Mouse (Mus musculus) CH12.LX (cell line): ENCODE measurements at regions not wholly inside any gene's neighbourhood (a gene's known extent, or its start where the extent isn't known, plus 50 kb on each side); places are given as distances from the start of the nearest gene placed in this dataset.

Experiments
- DNase-seq: peaks from one replicate; pipeline ENCODE4 v3.0.0-alpha.2; 2013; ENCODE audit errors: extremely low read depth
- H3K27ac ChIP-seq: 2 replicates; pipeline ENCODE4 v1.5.1; 2012; ENCODE audit warnings: low read depth, mild to moderate bottlenecking, control low read depth, moderate library complexity; ENCODE audit not compliant: insufficient read depth
- H3K27me3 ChIP-seq: replicated peaks from 2 replicates; pipeline ENCODE3; 2012; ENCODE audit warnings: inconsistent platforms
- H3K36me3 ChIP-seq, 2 experiments: replicated peaks in 1 of 2; 2 replicates each; pipeline versions ENCODE3 to v1.6.1; 2012; ENCODE audit warnings: inconsistent platforms in 1 of 2, low read length in 1 of 2, mild to moderate bottlenecking in 1 of 2, mixed read lengths in 1 of 2, moderate library complexity in 1 of 2; ENCODE audit not compliant: control insufficient read depth in 1 of 2, insufficient read depth in 1 of 2
- H3K4me1 ChIP-seq, 2 experiments: 2 replicates each; pipeline ENCODE4 v1.6.1; 2012; ENCODE audit warnings: inconsistent platforms in 1 of 2, moderate library complexity in 1 of 2; ENCODE audit not compliant: insufficient read depth in 2 of 2, control insufficient read depth in 1 of 2
- H3K4me2 ChIP-seq: 2 replicates; pipeline ENCODE4 v1.6.1; 2012; ENCODE audit warnings: low read depth, mild to moderate bottlenecking, control low read depth; ENCODE audit not compliant: poor library complexity, insufficient read depth, severe bottlenecking
- H3K4me3 ChIP-seq, 3 experiments: fragments of 150-350 bp in 1 of 3; sonication (generic) in 1 of 3; replicated peaks in 1 of 3; 2 replicates each; pipeline versions ENCODE3 to v1.5.1; 2011 to 2012; ENCODE audit warnings: low read depth in 2 of 3, low read length in 2 of 3, mild to moderate bottlenecking in 2 of 3, moderate library complexity in 2 of 3, control low read depth in 1 of 3, improper control_type of control experiment in 1 of 3, inconsistent platforms in 1 of 3, mixed read lengths in 1 of 3; ENCODE audit not compliant: poor library complexity in 1 of 3
- H3K79me2 ChIP-seq: replicated peaks from 2 replicates; pipeline ENCODE4 v1.6.1; 2012; ENCODE audit warnings: mild to moderate bottlenecking, moderate library complexity; ENCODE audit not compliant: control insufficient read depth, poor library complexity, insufficient read depth, severe bottlenecking; ENCODE audit errors: extremely low read depth
- H3K9ac ChIP-seq: 2 replicates; pipeline ENCODE4 v1.6.1; 2012; ENCODE audit warnings: low read depth, mild to moderate bottlenecking, control low read depth, moderate library complexity; ENCODE audit not compliant: insufficient read depth
- H3K9me3 ChIP-seq: replicated peaks from 2 replicates; pipeline ENCODE3; 2012; ENCODE audit warnings: low read length, inconsistent platforms, mixed read lengths
- BHLHE40 ChIP-seq: IDR thresholded peaks from 2 replicates; pipeline ENCODE4 v1.6.1; 2011; ENCODE audit warnings: mild to moderate bottlenecking, low read depth, low read length, improper control_type of control experiment
- CHD2 ChIP-seq: IDR thresholded peaks from 2 replicates; pipeline ENCODE4 v1.6.1; 2011; ENCODE audit warnings: low read length, improper control_type of control experiment
- CTCF ChIP-seq, 2 experiments: IDR thresholded peaks in 1 of 2; conservative IDR thresholded peaks in 1 of 2; 2 replicates each; pipeline ENCODE4 v1.5.1; 2011 to 2012; ENCODE audit warnings: low read depth in 2 of 2, low read length in 2 of 2, improper control_type of control experiment in 1 of 2, inconsistent platforms in 1 of 2, mild to moderate bottlenecking in 1 of 2, moderate library complexity in 1 of 2
- ETS1 ChIP-seq: conservative IDR thresholded peaks from 2 replicates; pipeline ENCODE4 v1.6.1; 2012; ENCODE audit warnings: low read depth, mild to moderate bottlenecking, inconsistent platforms, low read length, improper control_type of control experiment, moderate library complexity
- GABPA ChIP-seq: IDR thresholded peaks from 2 replicates; pipeline ENCODE4 v1.6.1; 2012; ENCODE audit warnings: low read depth, low read length, improper control_type of control experiment, inconsistent platforms; ENCODE audit not compliant: insufficient replicate concordance
- IRF4 ChIP-seq: IDR thresholded peaks from 2 replicates; pipeline ENCODE4 v1.6.1; 2014; ENCODE audit warnings: low read depth, mild to moderate bottlenecking, inconsistent platforms, low read length, improper control_type of control experiment
- JUN ChIP-seq: IDR thresholded peaks from 2 replicates; pipeline ENCODE4 v1.6.1; 2011; ENCODE audit warnings: low read depth, mild to moderate bottlenecking, low read length, improper control_type of control experiment, moderate library complexity; ENCODE audit not compliant: insufficient read depth
- JUND ChIP-seq: conservative IDR thresholded peaks from 2 replicates; pipeline ENCODE4 v1.6.1; 2011; ENCODE audit warnings: low read depth, low read length, improper control_type of control experiment
- MAFK ChIP-seq: IDR thresholded peaks from 2 replicates; pipeline ENCODE4 v1.6.1; 2011; ENCODE audit warnings: low read length, improper control_type of control experiment; ENCODE audit not compliant: insufficient replicate concordance
- MAX ChIP-seq: IDR thresholded peaks from 2 replicates; pipeline ENCODE4 v1.6.1; 2011; ENCODE audit warnings: low read length, improper control_type of control experiment
- MAZ ChIP-seq: IDR thresholded peaks from 2 replicates; pipeline ENCODE4 v1.6.1; 2012; ENCODE audit warnings: low read depth, mild to moderate bottlenecking, inconsistent platforms, low read length, improper control_type of control experiment, moderate library complexity
- MXI1 ChIP-seq: IDR thresholded peaks from 2 replicates; pipeline ENCODE4 v1.6.1; 2011; ENCODE audit warnings: mild to moderate bottlenecking, low read depth, low read length, improper control_type of control experiment
- MYC ChIP-seq: IDR thresholded peaks from 2 replicates; pipeline ENCODE4 v1.6.1; 2011; ENCODE audit warnings: low read depth, mild to moderate bottlenecking, improper control_type of control experiment, low read length
- PAX5 ChIP-seq: IDR thresholded peaks from 2 replicates; pipeline ENCODE4 v1.6.1; 2012; ENCODE audit warnings: low read length, inconsistent platforms, mixed read lengths
- POLR2A ChIP-seq: IDR thresholded peaks from 2 replicates; pipeline ENCODE4 v1.6.1; 2011; ENCODE audit warnings: low read depth, mild to moderate bottlenecking, improper control_type of control experiment, low read length
- RAD21 ChIP-seq: IDR thresholded peaks from 2 replicates; pipeline ENCODE4 v1.6.1; 2011; ENCODE audit warnings: low read depth, mild to moderate bottlenecking, low read length, improper control_type of control experiment, moderate library complexity
- TCF12 ChIP-seq: IDR thresholded peaks from 2 replicates; pipeline ENCODE4 v1.6.1; 2014; ENCODE audit warnings: low read depth, mild to moderate bottlenecking, inconsistent platforms, low read length, improper control_type of control experiment
- UBTF ChIP-seq: IDR thresholded peaks from 2 replicates; pipeline ENCODE4 v1.6.1; 2012; ENCODE audit warnings: low read depth, mild to moderate bottlenecking, inconsistent platforms, low read length, improper control_type of control experiment, moderate library complexity
- USF1 ChIP-seq: IDR thresholded peaks from 2 replicates; pipeline ENCODE4 v1.6.1; 2014; ENCODE audit warnings: low read depth, mild to moderate bottlenecking, inconsistent platforms, low read length, improper control_type of control experiment
- USF2 ChIP-seq: conservative IDR thresholded peaks from 2 replicates; pipeline ENCODE4 v1.6.1; 2011; ENCODE audit warnings: low read depth, low read length, improper control_type of control experiment
- ZC3H11A ChIP-seq: IDR thresholded peaks from 2 replicates; pipeline ENCODE4 v1.6.1; 2012; ENCODE audit warnings: low read depth, mild to moderate bottlenecking, inconsistent platforms, low read length, improper control_type of control experiment
- ZMIZ1 ChIP-seq: IDR thresholded peaks from 2 replicates; pipeline ENCODE4 v1.6.1; 2012; ENCODE audit warnings: low read depth, mild to moderate bottlenecking, inconsistent platforms, low read length, improper control_type of control experiment
- dilution Hi-C: fragments of 300-500 bp; cut with MboI; formaldehyde crosslinking; loops from 2 replicates; pipeline ENCODE4 v1.14.3; 2020; ENCODE audit warnings: low sequenced_read_pairs; ENCODE audit not compliant: extremely low pct_unique_long_range_greater_than_20kb, extremely low pct_ligation_motif_present
- in situ Hi-C: fragments of 300-500 bp; cut with MboI; formaldehyde crosslinking; loops from 3 replicates; pipeline ENCODE4 v1.14.3; 2019; ENCODE audit warnings: low sequenced_read_pairs, low pct_ligation_motif_present, low pct_unique_long_range_greater_than_20kb, mixed read lengths

- H3K27me3 ChIP-seq = no peaks in the 10 kb centered on the region
- no peak overlapping the region for H3K27ac ChIP-seq
- in situ Hi-C loops = no loop called here
- no peak overlapping the region for H3K4me3 ChIP-seq
- TF ChIP-seq USF2 (no peak), TCF12 (no peak), GABPA (no peak), MAFK (no peak), ZC3H11A (no peak), CHD2 (no peak), POLR2A (no peak)
- no peak overlapping the region for H3K4me2 ChIP-seq
- no peak overlapping the region for H3K9ac ChIP-seq
- no peak for DNase-seq
- peaks cover 50% of the 10 kb centered on the region for H3K9me3 ChIP-seq
- dilution Hi-C loops = no loop called here
- H3K79me2 ChIP-seq = no peaks in the 10 kb centered on the region
- H3K4me1 ChIP-seq = no peaks in the 10 kb centered on the region
- no peaks in the 10 kb centered on the region for H3K36me3 ChIP-seq
Measured at GRCm38 (mm10) chr16:73120568-73120967, 812.5 kb downstream of the Robo1 start.

DNA sequence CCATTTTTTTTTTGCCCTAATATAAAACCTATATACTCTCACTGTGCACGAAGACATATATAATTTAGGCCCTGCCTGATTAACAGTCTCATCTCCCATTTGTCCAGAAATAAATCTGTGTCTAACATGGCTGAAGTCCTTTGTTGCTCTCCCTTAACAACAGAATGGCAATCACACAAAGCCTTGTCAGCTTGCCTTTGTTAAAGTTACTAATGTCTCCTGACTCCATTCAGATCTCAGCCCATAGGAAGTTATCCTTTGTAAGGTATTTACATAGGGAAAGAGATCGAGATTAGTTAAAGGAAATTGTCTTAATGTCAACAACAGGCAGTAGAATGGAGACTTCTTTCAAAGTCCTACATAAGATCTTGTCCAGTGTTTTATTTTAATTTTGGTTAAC is 809.2 kb downstream of the Robo1 start:
- H3K36me3 ChIP-seq = no peaks in the 10 kb centered on the region
- TF ChIP-seq USF2 (no peak), ETS1 (no peak), MAZ (no peak), CHD2 (no peak), MXI1 (no peak), MAX (no peak), JUND (no peak), JUN (no peak), USF1 (no peak)
- no peak overlapping the region for H3K4me2 ChIP-seq
- peaks cover 51% of the 10 kb centered on the region for H3K9me3 ChIP-seq
- in situ Hi-C loops (no loop called here), dilution Hi-C loops (no loop called here)
- H3K27me3 ChIP-seq = no peaks in the 10 kb centered on the region
- H3K4me3 ChIP-seq = no peak overlapping the region
- no peak overlapping the region for H3K9ac ChIP-seq
- no peak overlapping the region for H3K27ac ChIP-seq
- no peaks in the 10 kb centered on the region for H3K4me1 ChIP-seq
- H3K79me2 ChIP-seq = no peaks in the 10 kb centered on the region
- DNase-seq = no peak

DNA sequence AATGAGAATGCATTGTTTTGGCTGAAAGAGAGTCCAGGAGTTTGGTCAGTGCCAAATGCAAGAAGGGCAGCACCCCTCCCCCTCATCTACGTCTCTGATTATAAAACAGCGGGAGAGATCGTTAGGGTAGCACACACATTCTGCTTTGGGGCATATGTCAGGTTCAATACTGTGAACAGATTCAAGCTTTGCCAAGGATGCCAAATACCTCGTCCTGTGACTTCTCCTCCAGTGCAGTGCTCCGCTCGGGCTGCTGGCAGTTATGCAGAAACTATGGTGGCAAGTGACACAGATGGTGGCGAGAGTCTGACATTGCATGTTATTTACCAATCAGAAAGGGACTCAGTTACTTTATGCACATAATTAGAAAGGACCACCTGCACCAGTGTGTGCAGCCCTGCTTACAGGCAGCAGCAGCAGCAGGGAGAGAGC is 799.9 kb downstream of the Robo1 start:
- in situ Hi-C loops (no loop called here), dilution Hi-C loops (no loop called here)
- H3K79me2 ChIP-seq = no peaks in the 10 kb centered on the region
- H3K27me3 ChIP-seq = no peaks in the 10 kb centered on the region
- no peak overlapping the region for H3K27ac ChIP-seq
- no peak overlapping the region for H3K9ac ChIP-seq
- TF ChIP-seq RAD21 (no peak), BHLHE40 (no peak), JUN (no peak), MYC (no peak), IRF4 (no peak), ZC3H11A (no peak), CTCF (conservative IDR thresholded peaks at IDR 0.05 in 1 of 2, IDR thresholded peaks at IDR 0.05 in 1 of 2; ENCODE audit: low read depth in 2 of 2, low read length in 2 of 2) (no peak), GABPA (no peak), USF2 (no peak), POLR2A (no peak), TCF12 (no peak), PAX5 (no peak), ZMIZ1 (no peak), UBTF (no peak)
- TF ChIP-seq, all 38 proteins: peak for 0
- Histone ChIP-seq H3K4me2 (no peak overlapping the region), H3K36me3 (no peaks in the 10 kb centered on the region), H3K9me3 (peaks cover 57% of the 10 kb centered on the region), H3K4me3 (no peak overlapping the region), H3K4me1 (no peaks in the 10 kb centered on the region)
- no peak for DNase-seq
